Mouse (Mus musculus) frontal cortex, postnatal 10 days (tissue): ENCODE data around the gene Runx2.

Experiments used
- DNase-seq, 2 experiments: peaks; one replicate each; pipeline ENCODE4 v3.0.0; 2022; ENCODE audit warnings: low spot score in 2 of 2, mixed read lengths in 1 of 2

The Runx2 gene

DNA sequence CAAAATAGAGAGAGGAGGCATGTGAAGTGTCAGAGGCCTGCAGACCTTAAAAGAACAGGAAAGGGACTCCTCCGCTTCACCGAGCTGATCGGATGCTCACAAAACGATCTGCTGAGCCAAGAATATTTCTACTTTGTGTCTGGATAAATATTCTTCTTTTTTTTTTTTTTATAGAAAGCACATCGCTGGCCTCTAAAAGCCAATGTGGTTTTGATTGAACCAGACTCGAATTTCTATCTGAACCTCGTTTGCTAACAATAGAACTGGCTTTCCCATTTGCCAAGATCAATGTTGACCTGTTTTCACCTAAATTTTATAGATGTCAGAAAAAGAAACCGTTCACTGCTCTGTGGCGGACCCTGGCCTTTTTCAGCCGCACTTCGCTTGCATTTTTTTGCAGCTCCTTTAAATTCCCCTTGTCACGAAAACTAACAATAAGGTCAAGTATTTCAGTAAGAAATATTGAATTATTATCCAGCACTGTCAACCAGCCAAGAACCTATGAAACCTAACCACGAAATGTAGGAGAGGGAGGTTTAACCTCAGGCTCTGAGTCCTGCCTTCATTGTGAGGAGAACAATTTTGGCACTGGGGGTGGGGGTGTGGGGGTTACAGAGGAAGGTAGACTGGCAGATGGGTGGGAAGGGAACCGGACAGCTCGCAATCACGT, 222.4 kb downstream of the Runx2 start:
- no peak for DNase-seq

DNA sequence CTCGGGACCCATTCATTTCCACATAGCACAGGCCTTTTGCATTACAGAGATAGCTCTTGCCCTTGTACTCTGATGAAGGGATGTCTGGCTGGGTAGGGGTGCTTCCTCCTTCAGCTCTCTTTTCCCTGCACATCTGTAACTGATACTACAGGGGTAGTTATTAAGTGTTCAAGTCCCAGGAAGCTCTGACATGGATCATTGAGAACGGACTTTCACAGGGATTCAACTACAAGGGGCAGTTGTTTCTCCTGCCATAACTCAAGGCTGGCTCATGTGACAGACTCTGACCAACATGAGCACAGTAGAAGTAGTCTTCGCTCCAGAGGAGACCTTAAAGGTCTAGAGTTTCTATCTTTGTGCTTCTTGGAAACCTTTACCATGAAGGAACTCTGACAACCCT, 226.1 kb downstream of the Runx2 start:
- no peak for DNase-seq

GRCm38 (mm10) chr17:44588020-44588419, 226.6 kb downstream of the Runx2 start:
- DNase-seq = no peak

GRCm38 (mm10) chr17:44586196-44586595, 228.4 kb downstream of the Runx2 start:
- no peak for DNase-seq

DNA sequence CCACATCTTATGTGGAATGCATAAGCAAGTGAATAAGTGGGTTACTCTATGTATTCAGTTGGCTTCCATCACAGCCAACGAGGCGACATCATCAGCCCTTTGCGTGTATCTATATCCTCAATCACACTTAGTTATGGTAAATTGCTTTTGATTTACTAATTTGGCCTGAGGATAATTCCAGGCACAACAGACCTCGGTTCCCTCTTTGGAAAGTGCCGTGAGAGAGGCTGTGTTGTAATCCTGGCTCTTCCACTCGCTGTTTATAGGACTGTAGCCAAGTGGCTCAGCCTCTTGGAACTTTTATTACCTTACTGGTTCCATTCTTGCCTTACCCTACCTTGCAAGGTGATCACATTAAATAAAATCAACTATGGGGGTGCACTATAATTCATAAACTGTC, 229.8 kb downstream of the Runx2 start:
- no peak for DNase-seq

DNA sequence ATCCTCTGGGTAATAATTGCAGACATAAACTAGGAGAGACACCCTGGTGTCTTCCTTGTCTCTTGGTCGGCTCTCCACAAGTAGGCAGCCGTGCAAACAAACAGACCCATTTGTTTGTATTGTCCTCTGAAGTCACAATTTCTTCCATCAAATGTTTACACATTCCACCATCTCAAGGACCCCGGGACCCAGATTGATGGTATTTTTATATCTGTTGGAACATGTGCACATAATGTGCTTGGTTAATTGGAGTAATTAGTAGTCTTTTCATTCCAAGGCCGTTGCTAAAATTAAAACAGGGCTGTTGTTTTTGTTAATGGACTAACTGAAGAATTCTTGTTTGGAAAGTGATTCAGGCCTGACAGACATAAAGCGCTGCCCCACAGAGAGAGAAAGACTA, 236.8 kb downstream of the Runx2 start:
- no peak for DNase-seq

- no peak for DNase-seq
Measured at GRCm38 (mm10) chr17:44570899-44571298, 243.7 kb downstream of the Runx2 start.

- no peak for DNase-seq
Measured at GRCm38 (mm10) chr17:44569020-44569621, 245.5 kb downstream of the Runx2 start.

GRCm38 (mm10) chr17:44566992-44567391, 247.6 kb downstream of the Runx2 start:
- no peak for DNase-seq

GRCm38 (mm10) chr17:44565884-44566515, 248.6 kb downstream of the Runx2 start:
- DNase-seq = no peak

- no peak for DNase-seq
Measured at GRCm38 (mm10) chr17:44565311-44565831, 249.2 kb downstream of the Runx2 start.

DNA sequence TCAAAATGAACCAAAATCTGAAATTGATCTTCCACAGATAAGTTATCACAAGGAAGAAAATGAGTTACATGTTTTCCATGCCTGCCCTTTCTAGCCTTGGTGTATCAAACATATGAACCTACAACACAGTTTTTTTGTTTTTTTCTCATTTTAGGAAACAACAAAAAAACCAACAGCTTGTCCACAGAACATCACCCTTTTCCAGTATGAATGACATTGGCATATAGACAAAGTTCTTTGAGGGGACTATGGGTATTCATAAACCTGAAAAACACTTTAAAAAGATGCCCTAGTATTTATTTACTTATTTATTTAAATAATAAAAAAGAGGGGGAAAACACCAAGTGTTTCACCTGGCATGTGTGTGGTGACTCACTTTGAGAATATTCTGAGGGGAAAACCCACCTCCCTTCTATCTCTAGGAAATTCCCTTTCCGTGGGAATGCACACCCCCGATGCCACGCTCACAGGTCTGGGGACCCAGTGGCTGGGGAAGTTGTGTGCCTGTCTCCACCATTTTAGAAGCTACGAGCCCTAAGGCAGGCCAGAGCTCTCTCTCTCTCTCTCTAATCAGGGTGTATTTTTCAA, 249.9 kb downstream of the Runx2 start:
- DNase-seq = no peak

DNA sequence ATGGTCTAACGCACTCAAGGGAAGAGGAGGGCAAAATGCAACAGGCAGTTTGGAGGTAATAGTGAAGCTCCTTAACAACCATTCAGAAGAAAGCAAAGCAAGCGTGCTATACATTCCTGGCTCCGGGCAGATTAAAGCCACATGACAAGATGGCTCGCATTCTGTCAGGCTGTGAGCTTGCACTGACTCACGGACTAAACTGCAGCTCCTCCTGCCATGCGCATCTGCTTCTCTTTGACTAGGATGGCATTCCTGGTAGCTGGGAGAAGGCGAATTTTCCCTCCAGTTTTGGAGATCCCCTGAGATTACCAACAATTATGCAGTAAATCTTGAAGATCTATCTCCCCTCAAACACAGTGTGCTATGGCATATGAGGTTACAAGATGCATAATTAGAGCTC, 254.6 kb downstream of the Runx2 start:
- DNase-seq = no peak

DNA sequence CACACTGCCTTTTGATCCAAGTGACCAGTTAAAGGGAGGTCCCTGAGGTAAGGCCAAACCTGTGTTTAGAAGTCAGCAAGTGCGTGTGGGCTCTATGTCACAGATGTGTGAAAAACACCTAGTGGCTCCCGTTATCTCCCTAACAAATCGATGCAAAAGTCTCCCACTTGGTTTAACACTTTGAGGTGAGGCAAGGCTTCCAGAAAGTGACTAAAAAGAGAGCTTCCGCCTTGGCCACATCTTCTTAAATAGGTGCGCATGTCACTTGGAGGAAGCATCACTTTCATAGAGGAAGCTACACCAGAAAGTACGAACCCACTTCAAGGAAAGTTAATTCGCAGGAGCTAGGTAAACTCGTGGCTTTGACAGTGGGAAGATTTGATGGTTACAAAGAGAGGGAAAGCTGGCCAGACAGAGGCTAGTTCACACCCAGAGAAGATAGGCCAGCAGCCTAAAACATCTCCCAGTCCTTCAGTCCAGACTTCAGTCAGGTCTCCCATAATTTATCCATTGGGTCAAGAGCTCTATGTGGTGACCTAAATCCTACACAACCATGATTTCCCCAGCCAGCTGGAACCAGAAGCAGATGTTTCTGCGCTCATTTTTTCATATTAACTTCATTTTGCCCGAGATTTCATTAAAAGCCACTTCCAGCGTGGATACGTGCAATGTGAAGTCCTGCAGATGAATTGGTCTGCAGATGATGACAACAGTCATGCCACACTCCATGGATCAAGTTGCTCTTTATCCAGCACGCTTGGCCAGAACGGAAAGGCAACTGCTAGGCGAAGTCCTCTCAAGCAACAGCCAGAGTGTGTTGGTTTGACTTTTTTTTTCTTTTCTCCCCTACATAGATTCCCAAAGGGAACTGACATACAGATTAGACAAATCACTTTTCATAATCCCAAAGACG, 257.1 kb downstream of the Runx2 start:
- DNase-seq = no peak

- DNase-seq = no peak
Measured at GRCm38 (mm10) chr17:44554941-44555340, 259.7 kb downstream of the Runx2 start.

DNA sequence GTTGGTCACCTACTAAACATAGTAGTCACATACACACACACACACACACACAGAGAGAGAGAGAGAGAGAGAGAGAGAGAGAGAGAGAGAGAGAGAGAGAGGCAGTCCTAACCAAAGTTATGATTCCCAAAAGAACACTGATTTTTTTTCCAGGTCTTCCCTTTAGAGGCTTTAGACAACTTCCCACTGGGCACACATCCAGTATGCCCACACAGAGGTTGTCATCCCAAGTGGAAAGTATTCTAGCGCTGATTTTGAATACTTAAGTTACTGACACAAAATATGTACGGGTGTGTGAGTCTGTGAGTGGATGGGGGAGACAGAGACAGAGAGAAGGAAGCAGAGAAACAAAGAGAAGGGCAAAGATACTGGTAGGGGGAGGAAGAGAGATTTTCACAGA, 265.0 kb downstream of the Runx2 start:
- DNase-seq = no peak

DNA sequence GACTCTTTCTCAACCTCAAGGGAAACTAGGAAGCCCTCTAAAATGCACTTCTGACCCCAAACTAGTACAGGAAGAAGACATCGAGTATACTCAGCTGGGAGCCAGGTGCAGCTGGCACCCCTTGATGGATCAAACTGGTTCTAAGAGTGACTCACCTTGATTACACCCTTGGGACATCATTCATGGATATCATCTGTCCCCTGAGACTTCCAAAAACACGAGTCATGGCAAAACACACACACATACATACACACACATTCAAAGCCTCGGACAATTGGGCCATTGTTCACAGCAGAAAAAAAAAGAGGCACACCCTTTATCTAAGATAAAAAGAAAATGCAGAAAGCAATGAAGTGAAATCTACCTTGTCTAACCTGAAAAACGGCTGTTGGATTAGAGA, 266.7 kb downstream of the Runx2 start:
- DNase-seq = no peak

GRCm38 (mm10) chr17:44546801-44547200, 267.8 kb downstream of the Runx2 start:
- no peak for DNase-seq

- no peak for DNase-seq
Measured at GRCm38 (mm10) chr17:44545141-44545813, 269.3 kb downstream of the Runx2 start.

DNA sequence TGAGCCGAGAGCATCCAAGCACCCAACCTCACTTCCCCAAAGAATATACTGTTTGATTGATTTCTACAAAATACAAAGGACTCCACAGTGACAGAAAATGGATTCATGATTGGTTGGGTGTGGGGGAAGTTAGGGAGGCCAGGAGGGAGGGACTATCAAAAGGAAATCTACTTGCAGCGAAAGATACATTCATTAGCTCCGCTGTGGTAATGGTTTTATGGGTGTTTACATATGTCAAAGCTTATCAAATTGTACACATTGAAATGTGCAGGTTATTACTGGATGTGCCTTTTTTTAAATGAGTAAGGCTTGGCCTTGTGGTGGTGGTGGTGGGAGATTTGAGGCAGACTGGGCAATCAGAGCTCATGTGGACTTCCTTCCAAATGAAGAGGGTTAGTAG, 271.9 kb downstream of the Runx2 start:
- DNase-seq = no peak

- DNase-seq = no peak
Measured at GRCm38 (mm10) chr17:44540699-44541098, 273.9 kb downstream of the Runx2 start.
